Mouse (Mus musculus): ENCODE results near the gene Papola.

DNA sequence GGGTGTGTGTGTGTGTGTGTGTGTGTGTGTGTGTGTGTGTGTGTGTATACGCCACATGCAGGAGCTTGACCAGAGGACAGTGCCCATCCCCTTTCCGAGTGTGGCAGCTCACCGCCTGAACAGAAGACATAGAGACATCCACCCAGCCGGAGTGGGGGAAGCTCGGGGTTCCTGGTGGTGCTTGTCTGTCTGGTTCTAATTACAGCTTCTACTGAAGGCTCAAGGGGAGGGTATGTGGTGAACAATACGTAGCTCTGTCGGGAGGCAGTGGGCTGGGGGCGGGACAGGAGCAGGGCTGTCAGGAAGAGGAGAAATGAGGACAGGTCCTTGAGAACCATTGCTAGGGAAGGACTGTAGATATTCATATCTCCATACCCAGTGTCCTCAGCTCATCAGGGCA, 64.6 kb downstream of the Papola start:
- TF ChIP-seq CTCF (IDR thresholded peaks at IDR 0.05; ENCODE audit: control insufficient read depth, insufficient read depth, insufficient read length): no peak
- TF ChIP-seq FOSL1 (IDR thresholded peaks at IDR 0.05; ENCODE audit: insufficient read depth, low read length, poor library complexity, severe bottlenecking): no peak
